Mouse (Mus musculus) heart, adult 9 months (tissue): ENCODE results near the gene Nrxn1.
A peak's percentile ranks its signal among the peaks of the same experiment; 100 is the strongest.
"Not testable (repeated sequence)": the region's sequence is repeated elsewhere in the genome, so short reads cannot be mapped to it uniquely, and the experiment has no call there.

Source experiments
- DNase-seq, 2 experiments: peaks; one replicate each; pipeline ENCODE4 v3.0.0; 2022; ENCODE audit warnings: low spot score in 2 of 2

Gene Nrxn1

DNA sequence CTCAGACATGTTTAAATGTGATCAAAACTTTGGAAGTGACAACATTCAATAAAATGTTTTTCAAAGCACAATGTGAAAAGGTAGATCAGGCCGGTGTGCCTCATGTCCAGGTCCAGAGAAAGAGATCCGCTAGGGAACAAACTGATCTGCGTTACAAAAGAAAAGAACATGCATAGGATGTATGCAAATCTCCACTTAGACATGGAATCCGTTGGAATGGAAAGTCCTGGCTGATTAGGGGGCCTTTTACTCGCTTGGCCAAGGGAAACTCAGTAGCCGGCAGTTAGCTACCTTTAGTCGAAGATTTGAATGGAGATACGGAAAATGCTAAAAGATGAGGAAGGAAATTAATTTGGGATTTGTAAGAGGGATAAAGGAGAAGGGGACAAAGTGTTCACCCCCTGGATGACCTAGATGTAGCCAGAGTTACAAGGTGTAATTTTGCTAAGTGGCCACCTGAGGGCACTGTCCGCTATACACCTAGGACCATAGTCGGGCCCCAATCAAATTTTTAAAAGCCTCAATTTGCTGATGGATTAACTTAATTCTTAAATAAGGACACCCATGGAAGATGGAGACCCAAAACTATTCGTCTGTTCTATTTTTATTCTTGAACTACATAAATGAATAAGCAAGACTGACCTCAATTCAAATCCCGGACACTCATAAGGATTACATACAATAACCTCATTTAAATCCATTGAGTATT lies 508.9 kb downstream of the Nrxn1 start:
- peak in 1 of 2 experiments; percentile 1 for DNase-seq

DNA sequence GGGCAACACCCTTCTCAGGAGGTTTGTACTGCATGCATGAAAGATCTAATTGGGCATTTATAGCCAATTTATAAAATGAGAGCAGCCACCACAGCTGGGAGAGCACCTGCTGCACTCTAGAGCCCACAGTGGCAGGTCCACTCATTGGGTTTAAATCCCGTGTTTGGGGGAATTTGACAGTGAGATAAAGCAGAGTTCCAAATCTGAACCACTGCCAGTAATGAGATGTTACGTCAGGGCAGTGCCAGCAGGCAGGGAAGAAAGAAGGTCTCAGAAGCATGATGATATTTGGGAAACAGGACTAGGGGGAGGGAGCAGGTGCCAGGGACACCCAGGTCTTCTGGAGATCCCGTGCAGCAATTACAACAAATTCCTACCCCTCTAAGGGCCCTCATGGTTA lies 509.7 kb downstream of the Nrxn1 start:
- DNase-seq = no peak

GRCm38 (mm10) chr17:90569877-90570276 lies 523.0 kb downstream of the Nrxn1 start:
- DNase-seq = no peak

DNA sequence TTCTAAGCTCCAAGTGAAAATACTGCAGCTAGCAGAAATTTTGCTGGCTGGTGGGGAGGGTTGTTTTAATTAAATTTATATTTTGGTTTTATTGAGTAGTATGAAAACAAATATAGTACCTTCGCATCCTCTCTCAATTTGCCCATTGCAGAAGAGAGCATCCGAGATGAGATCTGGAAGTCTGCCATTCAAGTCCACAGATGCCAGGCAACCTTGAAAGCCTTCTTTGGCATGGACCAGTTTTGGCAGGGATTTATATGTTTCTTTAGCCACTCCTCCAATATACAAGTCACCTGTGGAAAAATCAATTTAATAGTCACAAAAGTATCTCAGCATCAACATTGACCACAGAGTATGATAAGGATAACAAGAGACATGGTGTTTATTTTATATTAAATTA lies 527.7 kb downstream of the Nrxn1 start:
- no peak for DNase-seq

GRCm38 (mm10) chr17:90556376-90556775 lies 536.5 kb downstream of the Nrxn1 start:
- DNase-seq = no peak

GRCm38 (mm10) chr17:90550415-90550814 lies 542.5 kb downstream of the Nrxn1 start:
- DNase-seq = no peak

- no peak for DNase-seq
Measured at GRCm38 (mm10) chr17:90546806-90547205, 546.1 kb downstream of the Nrxn1 start.

DNA sequence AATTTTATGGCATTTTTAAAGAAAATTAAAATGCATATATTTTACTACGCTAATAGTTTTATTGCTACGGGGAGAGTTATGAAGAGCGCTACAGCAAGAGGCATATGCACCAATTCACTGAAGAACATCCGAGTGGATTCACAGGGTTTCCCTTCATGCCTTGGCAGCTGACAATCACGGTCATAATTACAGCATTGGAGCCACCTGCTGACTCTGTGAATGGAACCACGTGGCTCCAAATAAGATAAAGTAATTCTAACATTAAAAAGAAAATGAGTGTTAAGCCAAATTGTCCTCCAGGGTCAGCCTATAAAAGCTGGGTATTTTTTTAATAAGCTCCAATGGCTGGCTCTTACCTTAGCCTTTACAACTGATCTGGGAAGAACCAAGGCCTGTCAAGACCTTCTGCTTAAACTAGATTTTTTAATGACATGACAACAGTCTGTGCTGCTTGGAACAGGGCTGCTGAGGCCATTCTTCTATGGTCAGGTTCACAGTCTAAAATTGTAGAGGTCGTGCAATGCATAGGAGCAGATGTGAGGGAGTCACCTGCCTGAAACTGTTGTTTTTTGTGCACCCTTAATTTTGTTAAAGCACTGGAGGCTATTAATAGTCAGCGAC lies 548.1 kb downstream of the Nrxn1 start:
- DNase-seq = no peak

GRCm38 (mm10) chr17:90543986-90544638 lies 548.8 kb downstream of the Nrxn1 start:
- no peak for DNase-seq

DNA sequence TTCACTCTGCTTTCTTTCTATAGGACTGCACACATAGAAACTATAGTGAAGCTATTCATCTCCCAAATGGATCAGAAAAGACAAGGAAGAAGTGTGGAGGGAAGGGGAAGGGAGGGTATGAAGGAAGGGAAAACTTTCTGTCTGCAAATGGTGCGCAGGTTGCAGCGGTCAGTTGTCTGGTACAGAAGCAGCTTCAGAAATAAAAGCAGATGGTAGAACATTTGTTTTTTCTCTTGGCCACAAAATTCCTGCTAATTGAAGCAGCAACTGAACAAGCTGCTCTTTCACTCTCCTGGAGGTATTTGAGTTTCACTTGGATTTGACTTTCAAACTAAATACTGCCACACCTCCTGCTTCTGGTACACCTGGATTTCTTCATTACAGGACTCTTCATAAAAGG lies 561.4 kb downstream of the Nrxn1 start:
- DNase-seq = no peak

DNA sequence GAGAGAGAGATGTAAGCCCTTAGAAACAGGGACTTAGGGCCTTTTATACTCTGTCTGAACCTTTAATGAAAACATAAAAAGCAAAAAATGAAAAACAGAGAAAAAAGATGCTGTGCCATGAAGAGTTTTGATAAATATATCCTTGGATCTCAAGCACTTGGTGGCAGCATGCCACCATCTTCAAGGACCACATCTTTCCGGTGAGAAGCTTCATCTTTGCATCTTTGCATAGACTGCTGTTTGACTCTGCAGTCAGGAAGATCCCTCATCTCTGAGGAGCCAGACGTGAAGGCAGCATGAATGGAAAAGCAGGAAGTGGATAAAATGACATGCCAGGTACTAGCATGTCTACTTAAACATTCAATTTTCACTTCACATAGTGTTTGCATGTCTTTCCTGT lies 586.8 kb downstream of the Nrxn1 start:
- no peak for DNase-seq

DNA sequence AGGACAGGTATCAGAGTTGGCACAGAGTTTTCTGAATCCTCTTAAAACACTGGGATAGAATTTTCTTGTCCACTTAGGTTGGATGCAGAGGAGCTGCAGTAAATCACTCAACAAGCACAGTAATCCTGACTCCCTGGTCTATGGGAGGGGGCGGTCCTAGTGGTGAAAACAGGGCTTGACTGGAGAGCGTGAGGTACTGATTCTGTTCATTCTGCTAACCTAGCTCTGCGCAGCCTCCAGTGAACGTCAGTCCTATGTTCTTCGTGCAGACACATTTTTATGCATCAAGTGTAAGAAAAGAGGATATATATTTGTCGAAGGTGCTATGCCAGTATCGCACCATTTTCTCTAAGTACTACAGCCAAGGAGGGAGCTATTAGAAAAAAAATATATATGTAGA lies 588.9 kb downstream of the Nrxn1 start:
- DNase-seq = not testable (repeated sequence)

GRCm38 (mm10) chr17:90501023-90501675 lies 591.7 kb downstream of the Nrxn1 start:
- DNase-seq = peak in 1 of 2 experiments; percentile 1

DNA sequence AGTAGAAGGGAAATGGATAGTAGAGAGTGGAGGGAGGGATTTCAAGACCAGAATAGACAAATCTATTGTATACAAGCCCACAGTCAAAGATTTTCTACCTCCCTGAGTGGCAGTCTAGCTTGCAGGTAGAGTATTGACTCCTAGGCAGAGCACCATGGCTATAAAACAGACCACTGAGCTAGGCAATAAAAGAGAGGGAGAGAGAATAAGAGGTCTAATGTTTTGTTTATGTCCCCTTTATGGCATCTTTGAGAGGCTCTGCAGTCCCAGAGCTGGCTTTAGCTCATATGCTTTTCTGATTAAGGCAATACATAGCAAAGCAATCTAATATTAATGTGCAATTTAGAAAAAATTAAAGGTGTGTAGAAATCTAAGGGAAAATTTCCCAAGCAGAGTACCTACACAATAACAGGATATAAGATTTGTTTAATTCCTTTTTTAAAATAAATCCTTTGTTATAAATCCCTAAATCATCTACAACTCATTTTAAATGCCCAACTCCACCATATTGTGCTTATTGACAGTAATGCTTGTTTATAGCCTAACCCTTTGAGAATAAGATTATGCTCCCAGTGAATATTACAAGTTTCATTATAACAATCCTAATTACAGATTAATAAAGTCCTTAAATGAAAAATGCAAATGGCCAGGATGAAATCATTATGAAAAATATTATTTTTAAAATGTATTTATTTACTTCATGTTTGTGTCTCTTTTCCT lies 613.2 kb downstream of the Nrxn1 start:
- no peak for DNase-seq

DNA sequence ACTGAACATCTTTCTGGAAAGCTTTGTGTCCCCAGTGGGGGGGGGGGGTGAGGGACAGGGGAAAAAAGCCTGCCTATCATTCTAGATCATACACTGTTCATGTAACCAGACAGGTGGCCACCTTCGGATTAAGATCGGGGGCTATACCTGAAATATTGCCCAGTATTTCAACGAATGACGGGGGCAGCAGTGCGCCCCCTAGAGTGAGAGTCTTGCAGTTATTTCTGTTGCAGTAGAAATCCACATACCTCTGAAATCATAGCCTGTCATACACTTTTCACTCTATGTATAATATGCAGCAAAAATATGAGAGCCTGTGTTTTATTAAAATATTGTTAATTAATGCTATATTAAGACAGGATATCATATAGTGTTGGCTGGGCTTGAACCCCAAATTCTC lies 636.1 kb downstream of the Nrxn1 start:
- DNase-seq = no peak

DNA sequence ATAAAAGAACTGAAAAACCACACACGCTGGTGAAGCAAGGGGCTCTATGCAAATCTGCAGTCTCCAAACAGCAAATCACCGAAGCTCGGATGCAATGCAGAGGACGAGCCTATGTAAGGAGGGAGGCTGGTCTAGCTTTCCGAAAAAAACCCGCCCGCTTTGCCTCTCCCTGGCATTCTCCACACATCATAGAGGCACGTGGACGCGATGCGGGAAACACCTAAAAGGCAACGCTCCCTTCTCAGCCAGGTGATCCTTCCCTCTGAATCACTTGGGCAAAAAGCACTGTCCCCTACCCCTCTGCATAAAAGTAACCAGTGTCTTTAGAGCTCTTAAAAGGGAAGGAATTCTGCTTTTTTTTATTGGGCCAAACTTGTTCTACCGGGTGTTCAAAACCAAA lies 637.0 kb downstream of the Nrxn1 start:
- DNase-seq = no peak

GRCm38 (mm10) chr17:90455409-90455775 lies 637.5 kb downstream of the Nrxn1 start:
- DNase-seq = no peak

DNA sequence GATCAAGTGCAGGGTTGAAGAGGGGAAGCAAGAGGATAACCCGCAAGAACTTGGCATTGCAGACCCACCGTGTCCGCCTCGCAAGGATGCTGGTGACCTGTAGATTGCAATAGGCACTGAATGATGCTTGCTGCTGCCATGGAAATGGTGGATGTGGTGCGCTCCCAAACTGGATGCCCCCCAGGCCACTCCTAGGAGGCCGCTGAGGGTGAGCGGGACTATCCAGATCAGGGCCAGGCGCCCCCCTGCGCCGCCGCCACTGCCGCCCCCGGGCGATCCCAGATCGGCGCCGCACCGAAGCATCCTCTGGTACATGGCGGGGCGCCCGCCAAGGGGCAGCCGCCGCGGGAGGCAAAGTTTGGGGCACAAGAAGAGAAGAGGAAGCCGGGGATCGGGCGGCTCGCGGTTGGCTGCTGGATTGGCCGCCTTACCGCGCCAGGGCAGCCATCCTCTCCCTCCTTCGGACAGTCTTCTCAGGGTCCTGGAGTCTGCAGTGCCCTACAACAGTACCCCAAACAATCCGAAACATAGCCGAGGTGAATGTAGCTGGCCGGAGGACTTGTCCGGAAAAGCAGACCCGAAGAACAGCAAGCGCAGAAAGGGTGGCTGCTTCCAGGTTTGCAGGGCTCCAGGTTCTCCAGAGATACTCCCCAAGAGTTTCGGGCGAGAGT lies 638.0 kb downstream of the Nrxn1 start:
- DNase-seq = no peak

DNA sequence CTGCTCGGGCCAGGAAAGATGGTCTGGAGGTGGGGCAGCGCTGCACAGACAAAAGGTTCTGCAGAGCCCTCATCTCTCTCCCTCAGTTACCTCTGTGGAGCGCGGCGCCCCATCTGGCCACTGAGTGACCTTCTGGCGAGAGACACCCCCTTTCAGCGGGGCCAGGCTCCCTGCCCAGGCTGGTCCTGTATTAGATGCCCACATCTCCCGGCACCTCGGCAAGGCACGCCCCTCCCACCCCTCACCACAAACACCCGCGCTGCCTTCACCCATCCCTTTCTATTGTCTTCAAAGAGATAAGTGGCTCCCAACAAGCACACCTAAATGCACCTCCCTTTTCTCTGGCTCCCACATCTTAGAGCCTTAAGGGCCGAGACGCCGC lies 638.5 kb downstream of the Nrxn1 start:
- no peak for DNase-seq

- DNase-seq = no peak
Measured at GRCm38 (mm10) chr17:90453280-90453679, 639.6 kb downstream of the Nrxn1 start.

- no peak for DNase-seq
Measured at GRCm38 (mm10) chr17:90452770-90453169, 640.1 kb downstream of the Nrxn1 start.

GRCm38 (mm10) chr17:90451384-90451783 lies 641.5 kb downstream of the Nrxn1 start:
- DNase-seq = no peak
